Mouse (Mus musculus): Measurements from ENCODE around the gene Fam83e. TPM values are rescaled to one million over a fixed set of nuclear protein-coding genes. Genes with fewer than 3 reads are reported as not detected.

The Fam83e gene
- polyA plus RNA-seq, 1 experiment from 2014 or later = 1.2 TPM

GRCm38 (mm10) chr7:45700301-45701015 is 20.6 kb upstream of the Fam83e start:
- peak; percentile 12; the same call in 1 of the 2 replicates for ATAC-seq (ENCODE audit: low FRiP score, low TSS enrichment)
- Histone ChIP-seq H3K36me3 (ENCODE audit: control insufficient read depth, insufficient read depth, low read length) (no peaks in the 10 kb centered on the region), H3K4me2 (replicated peaks; ENCODE audit: low read depth, low read length) (peak overlapping the region; percentile 92), H3K27ac (ENCODE audit: low read depth, low read length) (no peak overlapping the region), H3K9ac (ENCODE audit: low read depth, low read length) (peak overlapping the region; percentile 54), H3K27me3 (ENCODE audit: control insufficient read depth, insufficient read depth, low read length) (peaks cover 12% of the 10 kb centered on the region), H3K4me3 (ENCODE audit: low read length) (peak overlapping the region; percentile 44), H3K4me1 (ENCODE audit: control insufficient read depth, insufficient read depth, low read length) (peaks cover 23% of the 10 kb centered on the region), H3K9me3 (ENCODE audit: control insufficient read depth, low read length) (no peaks in the 10 kb centered on the region)
- under 1% methylated on average over 20 of the region's 20 CpGs for WGBS

- peaks cover 12% of the 10 kb centered on the region for H3K27me3 ChIP-seq (ENCODE audit: control insufficient read depth, insufficient read depth, low read length)
- H3K27ac ChIP-seq (ENCODE audit: low read depth, low read length) = peak overlapping the region; percentile 30; the same call in 1 of the 2 replicates
- 30% methylated on average over 11 of the region's 11 CpGs for WGBS
- H3K9ac ChIP-seq (ENCODE audit: low read depth, low read length) = peak overlapping the region; percentile 54
- peaks cover 29% of the 10 kb centered on the region for H3K4me1 ChIP-seq (ENCODE audit: control insufficient read depth, insufficient read depth, low read length)
- peak overlapping the region; percentile 22 for H3K4me3 ChIP-seq (ENCODE audit: low read length)
- peak overlapping the region; percentile 92 for H3K4me2 ChIP-seq (replicated peaks; ENCODE audit: low read depth, low read length)
- H3K9me3 ChIP-seq (ENCODE audit: control insufficient read depth, low read length) = no peaks in the 10 kb centered on the region
- no peaks in the 10 kb centered on the region for H3K36me3 ChIP-seq (ENCODE audit: control insufficient read depth, insufficient read depth, low read length)
- no peak for ATAC-seq (ENCODE audit: low FRiP score, low TSS enrichment)
These were observed 19.9 kb upstream of the Fam83e start for GRCm38 (mm10) chr7:45701072-45701471.

- ATAC-seq (ENCODE audit: low FRiP score, low TSS enrichment) = no peak
- Histone ChIP-seq H3K4me3 (ENCODE audit: low read length) (no peak overlapping the region), H3K9ac (ENCODE audit: low read depth, low read length) (peak overlapping the region; percentile 54; the same call in 1 of the 2 replicates), H3K36me3 (ENCODE audit: control insufficient read depth, insufficient read depth, low read length) (no peaks in the 10 kb centered on the region), H3K9me3 (ENCODE audit: control insufficient read depth, low read length) (no peaks in the 10 kb centered on the region), H3K4me1 (ENCODE audit: control insufficient read depth, insufficient read depth, low read length) (peaks cover 29% of the 10 kb centered on the region), H3K27me3 (ENCODE audit: control insufficient read depth, insufficient read depth, low read length) (peaks cover 12% of the 10 kb centered on the region), H3K4me2 (replicated peaks; ENCODE audit: low read depth, low read length) (peak overlapping the region; percentile 92), H3K27ac (ENCODE audit: low read depth, low read length) (no peak overlapping the region)
- 89% methylated on average over 11 of the region's 11 CpGs for WGBS
These were observed 19.4 kb upstream of the Fam83e start for GRCm38 (mm10) chr7:45701607-45702006.

- Histone ChIP-seq H3K27me3 (ENCODE audit: control insufficient read depth, insufficient read depth, low read length) (peaks cover 12% of the 10 kb centered on the region), H3K27ac (ENCODE audit: low read depth, low read length) (no peak overlapping the region), H3K36me3 (ENCODE audit: control insufficient read depth, insufficient read depth, low read length) (no peaks in the 10 kb centered on the region), H3K4me3 (ENCODE audit: low read length) (no peak overlapping the region), H3K4me2 (replicated peaks; ENCODE audit: low read depth, low read length) (no peak overlapping the region), H3K4me1 (ENCODE audit: control insufficient read depth, insufficient read depth, low read length) (peaks cover 33% of the 10 kb centered on the region), H3K9me3 (ENCODE audit: control insufficient read depth, low read length) (no peaks in the 10 kb centered on the region), H3K9ac (ENCODE audit: low read depth, low read length) (no peak overlapping the region)
- no peak for ATAC-seq (ENCODE audit: low FRiP score, low TSS enrichment)
- WGBS = 89% methylated on average over 11 of the region's 11 CpGs
These were observed 18.7 kb upstream of the Fam83e start for GRCm38 (mm10) chr7:45702316-45702715.

GRCm38 (mm10) chr7:45702809-45703520 is 18.0 kb upstream of the Fam83e start:
- H3K4me3 ChIP-seq (ENCODE audit: low read length) = no peak overlapping the region
- ATAC-seq (ENCODE audit: low FRiP score, low TSS enrichment) = no peak
- peaks cover 12% of the 10 kb centered on the region for H3K27me3 ChIP-seq (ENCODE audit: control insufficient read depth, insufficient read depth, low read length)
- no peak overlapping the region for H3K4me2 ChIP-seq (replicated peaks; ENCODE audit: low read depth, low read length)
- 92% methylated on average over 17 of the region's 17 CpGs for WGBS
- H3K4me1 ChIP-seq (ENCODE audit: control insufficient read depth, insufficient read depth, low read length) = peaks cover 39% of the 10 kb centered on the region
- H3K9me3 ChIP-seq (ENCODE audit: control insufficient read depth, low read length) = no peaks in the 10 kb centered on the region
- no peak overlapping the region for H3K9ac ChIP-seq (ENCODE audit: low read depth, low read length)
- no peaks in the 10 kb centered on the region for H3K36me3 ChIP-seq (ENCODE audit: control insufficient read depth, insufficient read depth, low read length)
- no peak overlapping the region for H3K27ac ChIP-seq (ENCODE audit: low read depth, low read length)

- H3K27me3 ChIP-seq (ENCODE audit: control insufficient read depth, insufficient read depth, low read length) = peaks cover 8% of the 10 kb centered on the region
- no peaks in the 10 kb centered on the region for H3K36me3 ChIP-seq (ENCODE audit: control insufficient read depth, insufficient read depth, low read length)
- no peak for ATAC-seq (ENCODE audit: low FRiP score, low TSS enrichment)
- H3K4me3 ChIP-seq (ENCODE audit: low read length) = peak overlapping the region; percentile 64
- peak overlapping the region; percentile 84 for H3K4me2 ChIP-seq (replicated peaks; ENCODE audit: low read depth, low read length)
- WGBS = 49% methylated on average over 12 of the region's 12 CpGs
- peak overlapping the region; percentile 69 for H3K27ac ChIP-seq (ENCODE audit: low read depth, low read length)
- no peaks in the 10 kb centered on the region for H3K9me3 ChIP-seq (ENCODE audit: control insufficient read depth, low read length)
- H3K4me1 ChIP-seq (ENCODE audit: control insufficient read depth, insufficient read depth, low read length) = peaks cover 45% of the 10 kb centered on the region
- H3K9ac ChIP-seq (ENCODE audit: low read depth, low read length) = peak overlapping the region; percentile 54
These were observed 17.4 kb upstream of the Fam83e start for GRCm38 (mm10) chr7:45703521-45704033.

GRCm38 (mm10) chr7:45704046-45704559 is 16.9 kb upstream of the Fam83e start:
- ATAC-seq (ENCODE audit: low FRiP score, low TSS enrichment) = peak; percentile 22
- 2% methylated on average over 13 of the region's 13 CpGs for WGBS
- H3K4me1 ChIP-seq (ENCODE audit: control insufficient read depth, insufficient read depth, low read length) = peaks cover 45% of the 10 kb centered on the region

GRCm38 (mm10) chr7:45704730-45705442 is 16.1 kb upstream of the Fam83e start, which contains the start of gene Dbp:
Gene Dbp (plus strand): TSS chr7:45705088.
- Histone ChIP-seq H3K4me3 (ENCODE audit: low read length) (peak within 1 kb of the TSS; percentile 64), H3K9ac (ENCODE audit: low read depth, low read length) (peak within 1 kb of the TSS; percentile 84), H3K4me2 (replicated peaks; ENCODE audit: low read depth, low read length) (peak within 1 kb of the TSS; percentile 93), H3K27ac (ENCODE audit: low read depth, low read length) (peak within 1 kb of the TSS; percentile 79), H3K9me3 (ENCODE audit: control insufficient read depth, low read length) (no peaks in the 10 kb centered on the region), H3K4me1 (ENCODE audit: control insufficient read depth, insufficient read depth, low read length) (peaks cover 43% of the 10 kb centered on the region), H3K36me3 (ENCODE audit: control insufficient read depth, insufficient read depth, low read length) (no peaks in the 10 kb centered on the region; the same call in 1 of the 2 replicates), H3K27me3 (ENCODE audit: control insufficient read depth, insufficient read depth, low read length) (no peaks in the 10 kb centered on the region; the same call in none of the 2 replicates)
- WGBS = under 1% methylated on average over 36 of the region's 36 CpGs
- ATAC-seq (ENCODE audit: low FRiP score, low TSS enrichment) = peak; percentile 87

More at GRCm38 (mm10) chr7:45704046-45704559, 16.9 kb upstream of the Fam83e start:
- Histone ChIP-seq H3K9me3 (ENCODE audit: control insufficient read depth, low read length) (no peaks in the 10 kb centered on the region), H3K4me3 (ENCODE audit: low read length) (peak overlapping the region; percentile 64), H3K27ac (ENCODE audit: low read depth, low read length) (peak overlapping the region; percentile 69), H3K4me2 (replicated peaks; ENCODE audit: low read depth, low read length) (peak overlapping the region; percentile 84), H3K27me3 (ENCODE audit: control insufficient read depth, insufficient read depth, low read length) (peaks cover 5% of the 10 kb centered on the region), H3K36me3 (ENCODE audit: control insufficient read depth, insufficient read depth, low read length) (no peaks in the 10 kb centered on the region), H3K9ac (ENCODE audit: low read depth, low read length) (peak overlapping the region; percentile 54; the same call in 1 of the 2 replicates)

Measured in kidney, embryonic 14.5 days (tissue).